Mouse (Mus musculus) neural tube, embryonic 12.5 days (tissue): Measurements from ENCODE around the gene Flt3l. TPM values are rescaled to one million over a fixed set of nuclear protein-coding genes. Genes with fewer than 3 reads are reported as not detected.

ENCODE experiments used
- ATAC-seq: fragments of 200-750 bp; cut with Nextera tagmentation; 2 replicates; pipeline ENCODE4 v1.8.0; 2017; ENCODE audit warnings: low read depth, mild to moderate bottlenecking, moderate TSS enrichment, moderate library complexity; ENCODE audit not compliant: low FRiP score
- H3K27ac ChIP-seq: fragments of 300-500 bp; sonication (generic); 2 replicates; pipeline ENCODE4 v1.5.1; 2016
- H3K27me3 ChIP-seq: fragments of 300-500 bp; sonication (generic); replicated peaks from 2 replicates; pipeline ENCODE4 v1.6.1; 2016; ENCODE audit warnings: mild to moderate bottlenecking
- H3K36me3 ChIP-seq: fragments of 300-500 bp; sonication (generic); 2 replicates; pipeline ENCODE4 v1.6.1; 2016; ENCODE audit warnings: mild to moderate bottlenecking
- H3K4me1 ChIP-seq: fragments of 300-500 bp; sonication (generic); 2 replicates; pipeline ENCODE4 v1.6.1; 2016
- H3K4me2 ChIP-seq: fragments of 300-500 bp; sonication (generic); replicated peaks from 2 replicates; pipeline ENCODE4 v1.6.1; 2016; ENCODE audit warnings: mild to moderate bottlenecking
- H3K4me3 ChIP-seq: fragments of 300-500 bp; sonication (generic); 2 replicates; pipeline ENCODE4 v1.5.1; 2016
- H3K9ac ChIP-seq: fragments of 300-500 bp; sonication (generic); 2 replicates; pipeline ENCODE4 v1.6.1; 2016; ENCODE audit warnings: mild to moderate bottlenecking
- H3K9me3 ChIP-seq: fragments of 300-500 bp; sonication (generic); 2 replicates; pipeline ENCODE4 v1.6.1; 2016; ENCODE audit warnings: mild to moderate bottlenecking
- WGBS: fragments of 180-500 bp; shearing (Covaris S2); methylation state at CpG from one replicate; pipeline ENCODE4 v1.1.7; 2016; 5-methylcytosine and 5-hydroxymethylcytosine counted together
- polyA plus RNA-seq: library from polyadenylated mRNA; unstranded; fragments of >200 nt; fragmentation: Nextera tagmentation; extraction: Ambion mirVana; gene quantifications from 2 replicates; pipeline ENCODE4 v1.2.1, GENCODE M21; 2016

Gene Flt3l
- polyA plus RNA-seq, 1 experiment from 2014 or later: 1.3 TPM

DNA sequence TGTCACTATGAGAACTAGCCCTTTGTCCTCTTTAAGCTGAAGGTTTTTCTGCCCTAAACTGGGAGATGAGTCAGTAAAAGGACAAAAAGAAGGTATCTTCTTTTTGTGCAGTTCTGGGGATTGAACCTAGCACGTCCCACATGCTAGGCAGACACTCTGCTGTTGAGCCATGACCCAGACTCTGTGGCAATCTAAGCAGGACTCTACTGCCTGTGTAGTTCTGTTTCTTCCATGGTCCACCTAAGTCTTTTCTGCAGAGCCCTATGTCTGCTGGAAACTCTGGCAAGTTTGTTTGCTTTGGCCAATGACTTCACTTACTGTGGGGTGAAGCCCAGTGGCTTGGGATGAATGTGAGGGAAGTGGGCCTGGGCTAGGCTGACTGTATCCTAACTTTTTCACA, 2.2 kb upstream of the Flt3l start:
- no peak overlapping the region for H3K4me2 ChIP-seq
- no peak overlapping the region for H3K4me3 ChIP-seq
- H3K36me3 ChIP-seq: peaks cover 13% of the 10 kb centered on the region; the same call in 1 of the 2 replicates
- no peaks in the 10 kb centered on the region for H3K9me3 ChIP-seq
- no peak overlapping the region for H3K9ac ChIP-seq
- H3K27me3 ChIP-seq: peaks cover 15% of the 10 kb centered on the region; the same call in 1 of the 2 replicates
- 76% methylated on average over 1 of the region's 1 CpGs for WGBS
- ATAC-seq: no peak
- no peak overlapping the region for H3K27ac ChIP-seq
- H3K4me1 ChIP-seq: peaks cover 6% of the 10 kb centered on the region; the same call in 1 of the 2 replicates

DNA sequence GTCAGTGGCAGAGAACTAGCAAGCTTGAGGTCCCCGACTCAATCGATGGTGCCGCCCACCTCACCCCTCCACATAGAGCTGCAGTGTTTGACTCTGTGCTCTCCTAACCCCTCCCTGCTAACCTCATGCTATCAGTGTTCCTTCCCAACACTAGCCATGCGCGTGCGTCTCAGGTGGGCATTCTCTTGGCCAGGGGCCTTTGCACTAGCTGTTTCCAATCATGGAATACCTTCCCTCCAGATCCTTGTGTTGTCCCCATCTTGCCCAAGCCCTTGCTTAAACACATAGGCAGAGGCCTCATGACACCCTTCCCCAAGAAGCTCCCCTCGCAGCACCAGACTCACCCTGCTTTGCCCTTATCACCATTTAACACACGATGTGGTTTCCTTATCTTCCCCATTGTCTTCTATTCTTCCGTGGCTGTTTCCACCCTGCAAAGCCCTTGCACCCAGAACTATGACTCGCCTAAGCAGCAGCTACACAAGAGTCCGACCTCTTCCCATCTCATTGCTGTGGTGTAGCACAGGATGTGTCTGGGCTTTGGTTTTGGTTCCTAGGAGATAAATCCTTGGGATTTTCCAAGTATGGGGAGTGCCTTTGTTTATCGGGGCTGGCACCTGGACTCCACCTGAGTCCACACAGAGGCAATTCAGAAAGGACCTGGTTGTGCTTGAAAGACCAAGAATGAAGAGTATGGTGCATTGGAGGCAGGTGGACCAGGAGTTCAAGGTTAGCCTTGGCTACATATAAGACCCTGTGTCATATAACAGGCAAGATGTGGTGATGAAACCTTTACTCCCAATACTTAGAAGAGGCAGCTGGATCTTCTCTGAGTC, 1.2 kb upstream of the Flt3l start:
- Histone ChIP-seq H3K27me3 (peaks cover 15% of the 10 kb centered on the region; the same call in 1 of the 2 replicates), H3K4me1 (peaks cover 6% of the 10 kb centered on the region; the same call in 1 of the 2 replicates), H3K36me3 (peaks cover 4% of the 10 kb centered on the region; the same call in 1 of the 2 replicates), H3K27ac (no peak overlapping the region), H3K4me2 (no peak overlapping the region), H3K9ac (no peak overlapping the region), H3K9me3 (no peaks in the 10 kb centered on the region), H3K4me3 (no peak overlapping the region)
- no peak for ATAC-seq
- WGBS: 81% methylated on average over 12 of the region's 12 CpGs

DNA sequence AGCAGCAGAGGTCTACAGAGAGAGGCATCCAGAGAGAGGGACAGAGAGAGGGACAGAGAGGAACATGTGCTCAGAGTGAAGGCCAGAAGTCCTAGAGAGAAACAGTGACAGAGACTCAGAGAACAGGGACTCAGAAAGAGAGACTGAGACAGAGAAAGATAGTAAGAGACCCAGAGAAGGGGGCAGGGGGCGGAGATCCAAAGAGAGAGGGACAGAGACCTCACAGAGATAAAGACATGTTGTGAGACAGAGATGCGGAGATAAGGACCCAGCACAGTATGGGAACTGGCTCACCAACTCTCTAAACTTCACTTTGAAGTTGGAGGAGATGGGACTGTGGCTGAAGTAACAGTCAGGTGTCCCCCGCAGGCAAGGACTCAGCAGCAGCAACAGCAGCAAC, 862 bp downstream of the Flt3l start:
- Histone ChIP-seq H3K4me1 (peaks cover 6% of the 10 kb centered on the region; the same call in 1 of the 2 replicates), H3K27me3 (peaks cover 15% of the 10 kb centered on the region; the same call in 1 of the 2 replicates), H3K27ac (no peak overlapping the region), H3K9ac (no peak overlapping the region), H3K4me3 (no peak overlapping the region), H3K36me3 (no peaks in the 10 kb centered on the region), H3K4me2 (peak overlapping the region; percentile 74), H3K9me3 (no peaks in the 10 kb centered on the region)
- ATAC-seq: no peak
- WGBS: 80% methylated on average over 3 of the region's 3 CpGs

DNA sequence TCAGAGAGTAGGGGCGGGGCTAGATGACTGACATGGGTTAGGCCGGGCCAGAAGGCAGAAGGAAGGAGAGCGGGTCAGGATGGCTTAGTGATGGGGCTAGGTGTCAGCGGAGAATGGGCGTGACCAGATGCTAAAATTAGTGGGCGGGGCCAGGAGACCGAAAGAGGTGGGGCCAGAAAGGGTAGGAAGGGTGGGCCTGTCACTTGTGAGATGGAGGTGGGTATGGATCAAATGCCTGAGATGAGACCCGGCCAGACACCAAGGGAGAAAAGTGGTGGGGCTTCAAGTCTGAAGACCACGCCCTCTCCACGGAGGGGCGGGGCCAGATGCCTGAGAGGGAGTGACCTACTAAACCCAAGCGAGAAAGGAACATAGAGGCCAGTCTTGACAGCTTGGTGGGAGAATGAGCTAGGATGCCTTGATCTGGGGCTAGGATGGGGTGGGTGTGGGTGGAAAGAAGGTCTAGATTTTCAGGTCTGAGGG, 1.6 kb downstream of the Flt3l start:
- 6% methylated on average over 12 of the region's 12 CpGs for WGBS
- H3K9ac ChIP-seq: no peak overlapping the region
- no peak for ATAC-seq

DNA sequence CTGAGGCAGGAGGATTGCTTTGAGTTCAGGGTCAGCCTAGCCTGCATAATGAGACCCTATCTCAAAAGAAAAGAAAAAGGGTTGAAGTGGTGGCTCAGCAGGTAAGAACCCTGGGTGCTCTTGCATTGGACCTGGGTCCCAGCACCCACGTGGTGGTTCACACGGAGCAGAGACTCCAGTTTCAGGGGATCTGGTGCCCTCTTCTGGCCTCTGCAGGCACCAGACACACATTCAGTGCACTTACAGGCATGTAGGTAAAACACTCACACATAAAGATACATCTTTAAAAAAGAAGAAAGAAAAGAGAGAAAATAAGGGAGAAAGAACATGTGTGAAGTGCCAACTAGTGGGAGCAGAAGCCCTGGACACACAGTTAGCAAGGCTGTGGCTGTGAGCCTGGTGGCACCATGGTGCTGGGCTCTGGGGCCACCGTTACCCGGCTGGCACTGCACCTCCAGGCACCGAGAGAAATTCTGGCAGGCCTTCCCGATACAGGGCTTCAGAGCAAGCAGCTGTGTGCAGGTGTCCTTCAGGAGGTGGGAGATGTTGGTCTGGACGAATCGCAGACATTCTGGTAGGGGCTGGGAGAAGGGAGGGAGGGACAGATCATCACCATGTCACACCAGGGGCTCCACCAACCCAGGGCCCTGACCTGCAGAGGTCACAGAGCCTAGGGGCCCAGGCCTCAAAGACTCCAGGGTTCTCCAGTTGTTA, 2.6 kb downstream of the Flt3l start:
- no peaks in the 10 kb centered on the region for H3K36me3 ChIP-seq
- peaks cover 15% of the 10 kb centered on the region; the same call in 1 of the 2 replicates for H3K27me3 ChIP-seq
- H3K9me3 ChIP-seq: no peaks in the 10 kb centered on the region
- peaks cover 6% of the 10 kb centered on the region; the same call in 1 of the 2 replicates for H3K4me1 ChIP-seq
- no peak overlapping the region for H3K9ac ChIP-seq
- WGBS: 72% methylated on average over 8 of the region's 8 CpGs
- ATAC-seq: no peak
- H3K4me3 ChIP-seq: no peak overlapping the region
- H3K4me2 ChIP-seq: no peak overlapping the region
- no peak overlapping the region for H3K27ac ChIP-seq

More for the DNA sequence above, 1.6 kb downstream of the Flt3l start:
- Histone ChIP-seq H3K27me3 (peaks cover 15% of the 10 kb centered on the region; the same call in 1 of the 2 replicates), H3K9me3 (no peaks in the 10 kb centered on the region), H3K4me3 (no peak overlapping the region), H3K36me3 (no peaks in the 10 kb centered on the region), H3K4me1 (peaks cover 6% of the 10 kb centered on the region; the same call in 1 of the 2 replicates), H3K4me2 (peak overlapping the region; percentile 21; the same call in 1 of the 2 replicates), H3K27ac (no peak overlapping the region)

DNA sequence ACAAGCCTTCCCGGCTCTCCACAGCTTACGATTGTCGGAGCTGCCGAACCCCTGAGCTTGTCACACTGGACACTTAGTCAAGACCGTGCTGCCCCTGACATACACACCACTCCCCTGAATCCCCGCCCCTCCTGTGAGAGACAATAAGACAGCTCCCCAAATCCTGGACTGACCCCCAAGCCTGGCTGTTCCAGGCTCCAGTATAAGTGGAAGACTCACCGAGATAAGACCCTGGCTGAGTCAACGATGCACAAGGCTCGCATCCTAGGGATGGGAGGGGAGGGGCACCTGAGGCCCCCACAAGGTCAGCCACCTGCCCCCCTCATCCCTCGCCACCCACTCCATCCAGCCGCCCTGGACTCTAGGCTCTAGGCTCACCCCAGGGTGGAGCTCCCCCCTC, 4.4 kb downstream of the Flt3l start:
- Histone ChIP-seq H3K27me3 (peaks cover 15% of the 10 kb centered on the region; the same call in 1 of the 2 replicates), H3K4me2 (no peak overlapping the region), H3K9me3 (no peaks in the 10 kb centered on the region), H3K36me3 (peaks cover 7% of the 10 kb centered on the region), H3K4me3 (no peak overlapping the region), H3K9ac (no peak overlapping the region), H3K27ac (no peak overlapping the region), H3K4me1 (peaks cover 13% of the 10 kb centered on the region)
- ATAC-seq: no peak
- WGBS: 88% methylated on average over 11 of the region's 11 CpGs

DNA sequence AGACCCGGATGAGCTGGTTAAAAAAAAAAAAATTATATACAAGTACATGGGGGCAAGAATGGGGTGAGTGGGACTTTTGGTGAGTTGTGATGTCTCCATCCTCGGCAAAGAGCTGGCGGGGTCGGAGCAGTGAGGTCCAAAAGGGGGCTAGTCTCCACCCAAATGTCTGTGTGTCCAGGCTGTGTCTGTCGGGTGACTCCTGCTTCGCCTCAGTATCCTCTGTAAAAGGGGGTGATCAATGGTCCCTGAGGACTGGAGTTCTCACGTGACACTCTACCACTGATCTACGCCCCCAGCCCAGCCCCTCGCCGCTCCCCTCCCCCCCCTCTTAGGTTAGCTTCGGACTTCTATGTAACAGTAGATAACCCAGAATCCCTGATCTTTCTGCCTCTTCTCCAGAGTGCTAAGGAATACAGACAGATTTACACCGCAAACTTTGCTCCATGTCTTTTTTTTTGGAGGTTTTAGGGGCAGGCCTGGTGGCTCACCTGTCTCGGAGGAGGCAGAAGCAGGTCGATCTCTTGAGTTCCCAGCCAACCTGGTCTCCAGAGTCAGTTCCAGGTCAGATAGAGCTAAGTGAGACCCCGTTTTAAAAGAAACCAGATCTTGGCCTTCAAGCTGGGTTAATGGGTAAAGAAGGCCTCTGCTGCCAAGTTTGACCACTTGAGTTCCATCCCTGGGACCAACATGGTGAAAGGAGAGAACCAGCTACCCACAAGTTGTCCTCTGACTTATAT, 6.3 kb downstream of the Flt3l start:
- H3K4me1 ChIP-seq: peaks cover 17% of the 10 kb centered on the region
- ATAC-seq: no peak
- no peak overlapping the region for H3K9ac ChIP-seq
- 49% methylated on average over 15 of the region's 15 CpGs for WGBS
- H3K4me3 ChIP-seq: no peak overlapping the region
- H3K36me3 ChIP-seq: peaks cover 25% of the 10 kb centered on the region
- no peak overlapping the region for H3K27ac ChIP-seq
- H3K9me3 ChIP-seq: no peaks in the 10 kb centered on the region
- H3K4me2 ChIP-seq: peak overlapping the region; percentile 65
- H3K27me3 ChIP-seq: peaks cover 5% of the 10 kb centered on the region; the same call in 1 of the 2 replicates

DNA sequence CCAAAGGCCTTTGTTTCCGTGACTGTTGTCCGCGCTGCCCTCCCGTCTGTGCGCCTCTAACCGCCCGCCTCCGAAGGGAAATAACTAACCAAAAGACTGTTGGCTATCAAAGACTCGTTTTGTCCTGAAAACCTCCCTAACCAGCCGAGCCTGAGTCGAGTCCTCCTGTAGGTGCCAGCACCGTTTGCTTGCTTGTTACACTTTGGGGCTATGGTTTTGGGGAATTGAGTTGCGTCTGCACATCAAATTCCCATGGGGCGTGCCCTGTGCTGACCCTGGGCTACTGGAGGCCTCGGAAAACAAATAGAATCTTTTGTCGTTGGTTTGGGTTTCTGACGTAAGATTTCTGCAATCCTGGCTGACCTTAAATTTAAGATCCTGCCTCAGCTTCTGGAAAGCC, 6.9 kb downstream of the Flt3l start:
- Histone ChIP-seq H3K4me3 (peak overlapping the region; percentile 43), H3K27me3 (no peaks in the 10 kb centered on the region), H3K27ac (peak overlapping the region; percentile 89), H3K9me3 (no peaks in the 10 kb centered on the region), H3K9ac (peak overlapping the region; percentile 62), H3K4me1 (peaks cover 22% of the 10 kb centered on the region), H3K4me2 (peak overlapping the region; percentile 65), H3K36me3 (peaks cover 25% of the 10 kb centered on the region)
- no peak for ATAC-seq
- WGBS: 1% methylated on average over 17 of the region's 17 CpGs

DNA sequence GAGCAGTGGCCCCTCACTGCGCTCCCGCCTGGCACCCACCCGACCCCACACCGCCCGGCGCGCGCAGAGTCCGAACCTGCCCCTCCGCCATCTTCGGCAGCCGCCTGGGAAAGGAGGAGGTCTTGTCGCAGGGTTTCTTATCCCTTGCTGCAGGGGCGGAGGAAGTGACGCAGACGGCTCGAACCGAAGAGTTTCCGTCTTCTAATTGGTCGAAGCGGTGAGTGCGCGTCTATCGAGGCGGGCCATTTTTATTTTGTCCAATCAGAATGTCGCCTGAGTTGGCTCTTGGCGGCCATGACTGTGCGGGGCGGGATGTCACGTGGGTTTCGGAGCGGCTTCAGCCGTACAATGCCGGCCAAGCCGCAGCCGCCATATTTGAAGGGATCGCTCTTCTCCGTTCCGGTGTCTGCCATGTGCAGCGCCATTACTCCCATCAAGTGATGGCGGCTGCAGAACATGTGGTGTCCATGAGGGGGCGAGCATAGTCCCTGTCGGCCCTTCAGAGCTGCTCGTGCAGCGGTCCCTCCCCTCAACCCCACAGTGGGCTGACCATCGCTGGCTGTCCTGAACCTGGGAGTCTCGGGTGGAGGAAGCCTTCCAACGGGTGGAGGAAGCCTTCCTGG, 7.5 kb downstream of the Flt3l start, which contains the start of gene Rpl13a:
Gene Rpl13a, minus strand, starts transcription at position 138 of the 623 bp plus-strand sequence.
- Histone ChIP-seq H3K27me3 (no peaks in the 10 kb centered on the region), H3K4me3 (peak within 1 kb of the TSS; percentile 81), H3K9ac (peak within 1 kb of the TSS; percentile 97), H3K4me1 (peaks cover 22% of the 10 kb centered on the region), H3K9me3 (no peaks in the 10 kb centered on the region), H3K4me2 (peak within 1 kb of the TSS; percentile 78), H3K27ac (peak within 1 kb of the TSS; percentile 89), H3K36me3 (peaks cover 25% of the 10 kb centered on the region)
- peak; percentile 89 for ATAC-seq
- WGBS: under 1% methylated on average over 48 of the region's 48 CpGs

DNA sequence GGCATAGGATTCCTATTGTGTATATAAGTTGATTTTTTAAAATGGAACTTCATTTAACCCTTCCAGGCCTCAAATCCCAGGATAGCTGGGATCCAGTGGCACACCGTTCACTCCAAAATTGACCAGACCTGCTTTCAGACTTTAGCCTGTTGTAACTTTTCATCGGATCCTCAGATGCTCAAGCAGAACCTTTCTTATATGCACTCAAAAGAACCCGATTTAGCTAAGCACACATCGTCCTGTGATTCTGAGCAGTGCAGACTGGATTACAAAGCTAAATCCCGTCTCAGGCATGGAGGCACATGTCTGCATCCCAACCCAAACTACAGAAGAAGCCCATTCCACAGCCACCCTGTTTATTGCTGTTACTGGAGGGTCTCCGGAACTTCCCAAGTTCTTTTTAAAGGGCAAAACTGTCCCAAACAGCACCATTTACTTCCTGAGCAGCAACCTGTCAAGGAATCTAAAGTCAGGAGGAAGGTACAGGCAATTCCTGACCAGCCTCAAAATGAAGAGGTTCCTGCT, 8.5 kb downstream of the Flt3l start:
- H3K36me3 ChIP-seq: peaks cover 29% of the 10 kb centered on the region
- H3K9me3 ChIP-seq: no peaks in the 10 kb centered on the region
- H3K27me3 ChIP-seq: no peaks in the 10 kb centered on the region
- peak overlapping the region; percentile 81 for H3K4me3 ChIP-seq
- ATAC-seq: no peak
- H3K4me2 ChIP-seq: peak overlapping the region; percentile 78
- 1% methylated on average over 6 of the region's 6 CpGs for WGBS
- H3K27ac ChIP-seq: peak overlapping the region; percentile 60
- H3K9ac ChIP-seq: peak overlapping the region; percentile 97
- peaks cover 28% of the 10 kb centered on the region for H3K4me1 ChIP-seq
